Mouse (Mus musculus): Measurements from ENCODE around the gene Bcl2a1b.
"Not testable (repeated sequence)": the region's sequence is repeated elsewhere in the genome, so short reads cannot be mapped to it uniquely, and the experiment has no call there.

GRCm38 (mm10) chr9:89179469-89179868 is 19.5 kb upstream of the Bcl2a1b start:
- not testable (repeated sequence) for TF ChIP-seq POLR2A (IDR thresholded peaks at IDR 0.05; ENCODE audit: borderline replicate concordance, low read depth, low read length); CTCF (IDR thresholded peaks at IDR 0.05; ENCODE audit: low read depth, low read length)
